Mouse (Mus musculus) brain, embryonic 14.5 days (tissue): ENCODE measurements around the gene Nbea.
A peak's percentile ranks its signal among the peaks of the same experiment; 100 is the strongest.

Experiments used
- CTCF ChIP-seq: fragments of 200-500 bp; IDR thresholded peaks from 2 replicates; pipeline ENCODE4 v1.5.1; 2012; ENCODE audit warnings: inconsistent platforms, mild to moderate bottlenecking, moderate library complexity, borderline replicate concordance; ENCODE audit not compliant: insufficient read depth, insufficient read length; ENCODE audit errors: extremely low read depth
- POLR2A ChIP-seq: fragments of 200-500 bp; IDR thresholded peaks from 2 replicates; pipeline ENCODE4 v1.6.1; 2012; ENCODE audit warnings: mild to moderate bottlenecking, inconsistent platforms, borderline replicate concordance; ENCODE audit not compliant: poor library complexity, insufficient read depth, insufficient read length, severe bottlenecking; ENCODE audit errors: extremely low read depth

DNA sequence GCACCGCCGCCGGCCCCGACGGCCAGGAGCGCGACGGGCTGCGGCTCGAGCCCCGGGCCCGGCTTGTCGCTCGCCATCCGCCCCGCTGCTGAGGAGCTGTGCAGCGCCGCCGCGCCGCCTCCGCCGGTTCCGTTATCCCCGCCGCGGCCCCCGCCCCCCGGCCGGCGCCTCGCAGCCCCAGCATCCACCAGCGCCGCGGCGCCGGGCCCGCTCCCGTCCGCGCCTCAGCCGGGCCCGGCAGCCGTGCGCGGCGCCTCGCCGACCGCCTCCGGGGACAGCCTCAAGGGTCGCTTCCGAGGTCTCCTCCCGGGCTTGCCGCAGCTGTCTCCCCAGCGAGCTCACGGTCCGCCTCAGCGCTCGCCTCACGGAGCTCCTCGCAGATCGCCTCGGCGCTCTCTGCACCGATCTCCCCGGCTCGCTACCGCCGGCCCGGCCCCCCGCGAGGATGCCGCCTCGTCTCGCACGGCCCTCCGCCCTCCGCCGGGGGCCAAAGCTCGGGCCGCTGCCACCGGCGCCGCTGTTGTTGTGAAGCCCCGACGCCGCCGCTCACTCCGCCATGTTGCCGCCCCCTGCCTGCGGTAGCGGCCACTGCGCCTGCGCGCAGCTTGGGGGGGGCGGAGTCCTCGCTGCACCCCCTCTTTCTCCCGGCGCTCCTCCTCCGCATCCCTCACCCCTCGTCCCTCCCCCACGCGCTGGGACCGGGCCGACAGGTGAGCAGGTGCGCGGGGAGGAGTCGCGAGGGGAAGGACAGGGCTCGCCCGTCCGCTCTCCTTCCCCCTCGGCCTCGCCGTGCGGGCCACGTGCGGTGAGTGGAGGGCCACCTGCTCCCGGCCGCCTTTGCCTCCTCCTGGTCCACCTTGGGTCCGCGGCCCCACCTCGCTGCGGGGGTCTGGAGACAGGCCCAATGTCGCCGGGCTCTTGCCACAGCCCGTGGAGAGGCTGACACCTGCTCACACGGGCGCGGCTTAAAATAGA, at the start of gene Nbea:
- peak; percentile 20; the same call in 1 of the 2 replicates for TF ChIP-seq CTCF
- TF ChIP-seq POLR2A, result peak; percentile 93
